Mouse (Mus musculus): ENCODE data around the gene Vmn1r16. TPM values are rescaled to one million over a fixed set of nuclear protein-coding genes. Genes with fewer than 3 reads are reported as not detected.
"Not testable (repeated sequence)": the region's sequence is repeated elsewhere in the genome, so short reads cannot be mapped to it uniquely, and the experiment has no call there.

Gene Vmn1r16
- total RNA-seq (2021): not detected
- long read RNA-seq, experiment 1: 0 reads
- long read RNA-seq, experiment 2: 0 reads

DNA sequence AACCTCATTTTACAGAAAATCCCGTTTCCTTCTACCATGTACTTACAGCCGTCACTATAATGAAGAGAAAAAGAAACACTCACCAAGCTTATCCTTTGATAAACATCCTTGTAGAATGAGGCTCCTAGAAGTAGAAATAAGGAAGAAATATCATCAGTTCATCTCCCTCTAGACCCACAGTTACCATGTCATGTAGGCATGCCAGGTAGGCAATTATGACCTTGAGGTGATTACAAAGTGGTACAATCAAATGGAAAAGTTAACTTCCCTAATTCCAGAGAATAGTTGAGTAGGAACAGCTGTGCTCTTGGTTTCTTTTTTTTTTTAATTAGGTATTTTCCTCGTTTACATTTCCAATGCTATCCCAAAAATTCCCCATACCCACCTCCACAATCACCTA, at the start of gene Vmn1r16:
TSS of gene Vmn1r16 (minus strand) at position 101 of the 400 bp plus-strand sequence.
- DNase-seq: no peak

DNA sequence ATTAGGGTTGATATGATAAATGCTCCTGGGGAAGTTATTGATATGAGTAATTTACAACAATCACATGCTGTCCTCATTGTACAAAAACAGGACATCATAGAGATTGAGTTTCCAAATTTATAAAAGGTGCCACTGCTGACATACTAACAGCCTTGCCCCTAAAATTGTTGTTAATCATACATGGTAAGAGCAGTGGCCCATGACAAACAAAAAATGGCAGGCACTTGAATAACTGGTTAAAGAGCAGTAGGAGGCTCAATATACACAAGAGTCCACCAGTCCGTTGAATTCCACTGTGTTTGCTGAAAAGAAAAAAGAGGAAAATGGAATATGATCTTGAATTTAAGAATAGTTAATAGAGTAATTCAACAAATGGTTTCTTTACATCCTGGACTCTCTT, 38.2 kb upstream of the Vmn1r16 start:
- DNase-seq: no peak

DNA sequence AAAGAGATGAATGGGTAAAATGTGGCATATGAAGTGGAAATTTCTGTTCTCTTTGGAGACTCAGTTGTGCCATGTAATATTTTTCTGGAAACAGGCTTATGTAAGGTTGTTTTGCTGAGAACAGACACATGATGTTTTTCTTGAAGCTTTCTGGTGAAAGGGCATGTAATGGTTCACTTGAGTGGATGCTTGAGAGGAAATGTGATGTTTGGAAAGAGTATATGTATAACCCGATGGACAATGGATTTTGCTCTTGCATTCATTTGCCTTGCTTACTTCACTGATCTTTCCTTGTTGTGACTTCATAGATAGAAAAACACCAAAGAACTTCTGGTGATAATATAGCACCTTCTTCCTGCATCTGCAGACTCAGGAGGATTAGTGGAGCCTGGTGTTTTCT, 36.6 kb upstream of the Vmn1r16 start:
- not testable (repeated sequence) for DNase-seq

DNA sequence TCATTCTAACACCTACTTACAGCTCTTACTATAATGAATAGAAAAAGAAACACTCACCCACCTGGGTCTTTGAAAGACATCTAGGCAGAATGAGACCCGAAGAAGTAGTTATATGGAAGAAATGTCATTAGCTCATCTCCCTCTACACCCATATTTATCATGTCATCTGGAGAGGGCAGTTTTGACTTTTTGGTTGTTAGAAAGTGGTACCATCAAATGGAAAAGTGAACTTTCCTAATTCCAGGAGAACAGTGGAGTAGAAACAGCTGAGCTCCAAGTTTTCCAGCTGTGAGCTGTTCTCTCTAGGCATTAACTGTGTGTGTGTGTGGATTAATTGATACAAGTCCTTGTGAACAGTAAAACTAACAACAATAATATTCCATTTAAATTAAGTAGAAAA, 34.3 kb upstream of the Vmn1r16 start, which contains the start of gene Vmn1r17:
TSS of gene Vmn1r17 (minus strand) at position 101 of the 400 bp plus-strand sequence.
- no peak for DNase-seq

DNA sequence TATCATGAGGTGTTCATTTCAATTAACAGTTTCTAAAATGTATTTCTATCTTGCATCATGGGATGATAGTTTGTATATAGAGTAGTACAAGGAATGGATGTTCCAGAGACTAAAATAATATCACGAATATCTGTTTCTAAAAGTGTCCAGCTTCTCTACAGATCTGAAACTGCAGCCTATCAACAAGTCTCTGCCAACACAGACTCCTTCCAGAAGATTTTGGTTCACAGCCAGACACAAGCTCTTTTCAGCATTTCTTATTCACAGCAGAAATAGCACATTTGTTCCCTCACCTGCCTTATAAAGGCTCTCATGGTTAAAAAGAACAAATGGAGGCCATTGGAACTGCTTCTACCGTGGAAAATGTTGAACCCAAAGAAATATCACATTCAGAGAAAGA, 27.6 kb upstream of the Vmn1r16 start:
- no peak for DNase-seq

DNA sequence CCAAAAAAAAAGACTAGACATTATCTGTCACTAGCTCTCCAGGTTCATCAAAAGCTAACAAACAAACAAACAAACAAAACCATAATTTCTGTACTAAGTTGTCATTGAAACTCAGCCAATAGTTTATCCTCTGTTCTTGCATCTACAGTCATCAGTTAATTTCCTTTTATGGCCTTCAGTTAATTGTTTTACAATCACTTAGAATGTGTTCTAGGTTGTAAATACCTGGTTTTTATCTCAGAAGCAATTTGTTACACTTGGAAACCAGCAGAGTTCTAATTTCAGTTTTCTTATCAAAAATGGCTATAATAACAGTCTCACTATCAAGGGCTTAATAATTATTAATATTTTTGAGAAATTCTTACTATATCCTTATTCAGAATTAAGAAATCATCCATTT, 3.1 kb downstream of the Vmn1r16 start:
- no peak for DNase-seq

DNA sequence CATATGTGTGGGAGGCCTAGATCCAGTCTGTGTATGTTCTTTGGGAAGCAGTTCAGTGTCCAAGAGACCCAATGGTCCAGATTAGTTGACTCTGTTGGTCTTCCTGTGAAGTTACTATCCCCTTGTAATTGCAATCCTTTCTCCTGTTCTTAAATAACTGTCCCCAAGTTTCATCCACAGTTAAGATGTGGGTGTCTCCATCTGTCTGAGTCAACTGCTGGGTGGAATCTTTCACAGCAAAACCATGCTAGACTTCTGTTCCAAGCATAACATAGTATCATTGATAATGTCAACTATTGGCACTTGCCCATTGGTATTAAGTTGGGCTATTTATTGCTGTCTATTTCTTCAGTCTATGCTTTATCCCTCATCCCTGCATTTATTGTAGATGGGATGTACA, 50.3 kb downstream of the Vmn1r16 start:
- DNase-seq: no peak

DNA sequence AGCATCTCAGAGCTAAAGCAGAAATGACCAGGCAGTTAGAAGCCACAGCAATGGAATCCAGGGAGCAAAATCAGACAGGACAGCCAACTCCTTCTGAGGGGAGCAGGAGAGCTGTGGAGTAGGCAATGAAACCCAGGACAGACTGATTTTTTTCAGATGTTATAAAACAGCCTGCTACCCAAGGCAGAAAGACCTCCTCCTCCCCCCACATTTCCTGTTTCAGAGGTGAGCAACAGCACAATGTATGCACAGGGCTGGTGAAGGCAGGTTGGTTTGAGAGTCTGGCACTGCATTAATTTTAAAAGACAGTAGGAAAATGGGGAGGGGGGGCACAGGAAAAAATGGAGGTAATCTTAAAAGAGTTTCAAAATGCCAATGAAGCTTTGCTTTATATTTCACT, 56.8 kb downstream of the Vmn1r16 start:
- no peak for DNase-seq

DNA sequence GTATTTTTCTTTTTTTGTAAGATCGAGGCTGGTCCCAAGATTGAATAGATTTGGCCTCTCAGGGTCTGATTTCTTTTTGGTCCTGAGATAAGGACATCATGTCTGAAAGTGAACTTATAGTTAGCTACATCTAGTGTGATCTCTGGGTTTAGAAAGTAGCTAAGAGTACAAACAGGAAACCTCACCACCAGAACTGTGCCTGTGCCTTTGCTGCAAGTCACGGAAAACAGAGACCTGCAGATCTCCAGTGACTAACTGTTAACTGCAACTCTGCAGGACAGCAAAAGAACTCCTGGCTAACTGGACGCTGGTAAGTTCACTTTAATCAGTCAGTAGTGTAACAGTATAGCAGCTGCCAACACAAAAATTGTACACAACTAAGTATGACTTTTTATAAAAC, 57.4 kb downstream of the Vmn1r16 start:
- DNase-seq: no peak

Other genes with a start within 250 kb of the Vmn1r16 start
- gene Vmn1r10, start 220.0 kb downstream of the Vmn1r16 start, total RNA-seq (2021): not detected
- gene Vmn1r11, start 196.0 kb downstream of the Vmn1r16 start, total RNA-seq (2021): not detected
- gene Vmn1r12, start 172.6 kb downstream of the Vmn1r16 start, total RNA-seq (2021): not detected
- not detected for gene Vmn1r13, start 126.2 kb downstream of the Vmn1r16 start, total RNA-seq (2021)
- not detected for gene Vmn1r14, start 97.8 kb downstream of the Vmn1r16 start, total RNA-seq (2021)
- not detected for gene Vmn1r15, start 71.5 kb downstream of the Vmn1r16 start, total RNA-seq (2021)
- not detected for gene Vmn1r17, start 34.2 kb upstream of the Vmn1r16 start, total RNA-seq (2021)
- not detected for gene Vmn1r18, start 66.3 kb upstream of the Vmn1r16 start, total RNA-seq (2021)
- not detected for gene Vmn1r19, start 74.3 kb upstream of the Vmn1r16 start, total RNA-seq (2021)
- gene Vmn1r20, start 99.4 kb upstream of the Vmn1r16 start, total RNA-seq (2021): not detected
- 100 to 1,000 TPM in 1 of 2 experiments, 10 to 100 TPM in 1; 77.8 to 101 TPM for gene Ppm1k, start 206.0 kb upstream of the Vmn1r16 start, total RNA-seq (2021)